Mouse (Mus musculus): ENCODE results near the gene Carns1. TPM values are rescaled to one million over a fixed set of nuclear protein-coding genes. Genes with fewer than 3 reads are reported as not detected.
A peak's percentile ranks its signal among the peaks of the same experiment; 100 is the strongest.

Gene Carns1
- total RNA-seq, 2 experiments from 2014 or later = 3.1 to 3.5 TPM

- DNase-seq (ENCODE audit: extremely low spot score in 1 of 2, low spot score in 2 of 2) = no peak
- intact Hi-C loops (cut with DNase I) = loop anchor here (5.0 kb wide), 1 partner anchor 76 kb away; the partner anchor contains the start of gene Aip
Measured at GRCm38 (mm10) chr19:4203604-4204326, 28.5 kb upstream of the Carns1 start.

GRCm38 (mm10) chr19:4203148-4203547 is 27.9 kb upstream of the Carns1 start:
- DNase-seq (ENCODE audit: extremely low spot score in 1 of 2, low spot score in 2 of 2) = no peak
- intact Hi-C loops (cut with DNase I) = loop anchor here (5.0 kb wide), 1 partner anchor 76 kb away; the partner anchor contains the start of gene Aip

GRCm38 (mm10) chr19:4202149-4202548 is 26.9 kb upstream of the Carns1 start:
- DNase-seq (ENCODE audit: extremely low spot score in 1 of 2, low spot score in 2 of 2) = no peak
- intact Hi-C loops (cut with DNase I) = loop anchor here (5.0 kb wide), 1 partner anchor 75 kb away; the partner anchor contains the start of gene Aip

- peak; percentile 95 to 98 for DNase-seq (ENCODE audit: extremely low spot score in 1 of 2, low spot score in 2 of 2)
- intact Hi-C loops (cut with DNase I) = loop anchor here (5.0 kb wide), 1 partner anchor 74 kb away; the partner anchor contains the start of gene Aip
Measured at GRCm38 (mm10) chr19:4201291-4201909, 26.1 kb upstream of the Carns1 start, which contains the start of gene Rad9a. Gene Rad9a (minus strand): TSS chr19:4201662.

GRCm38 (mm10) chr19:4197180-4197579 is 21.9 kb upstream of the Carns1 start:
- intact Hi-C loops (cut with DNase I) = no loop called here
- no peak for DNase-seq (ENCODE audit: extremely low spot score in 1 of 2, low spot score in 2 of 2)

- peak in 1 of 2 experiments; percentile 74 for DNase-seq (ENCODE audit: extremely low spot score in 1 of 2, low spot score in 2 of 2)
- intact Hi-C loops (cut with DNase I) = no loop called here
Measured at GRCm38 (mm10) chr19:4196548-4196947, 21.3 kb upstream of the Carns1 start.

GRCm38 (mm10) chr19:4196048-4196447 is 20.8 kb upstream of the Carns1 start:
- intact Hi-C loops (cut with DNase I) = no loop called here
- no peak for DNase-seq (ENCODE audit: extremely low spot score in 1 of 2, low spot score in 2 of 2)

- intact Hi-C loops (cut with DNase I) = no loop called here
- DNase-seq (ENCODE audit: extremely low spot score in 1 of 2, low spot score in 2 of 2) = no peak
Measured at GRCm38 (mm10) chr19:4194776-4195650, 19.7 kb upstream of the Carns1 start.

GRCm38 (mm10) chr19:4194021-4194724 is 18.9 kb upstream of the Carns1 start:
- intact Hi-C loops (cut with DNase I) = no loop called here
- DNase-seq (ENCODE audit: extremely low spot score in 1 of 2, low spot score in 2 of 2) = no peak

- intact Hi-C loops (cut with DNase I) = no loop called here
- DNase-seq (ENCODE audit: extremely low spot score in 1 of 2, low spot score in 2 of 2) = no peak
Measured at GRCm38 (mm10) chr19:4193129-4193528, 17.9 kb upstream of the Carns1 start.

GRCm38 (mm10) chr19:4192251-4192985 is 17.1 kb upstream of the Carns1 start:
- DNase-seq (ENCODE audit: extremely low spot score in 1 of 2, low spot score in 2 of 2) = no peak
- intact Hi-C loops (cut with DNase I) = no loop called here

- intact Hi-C loops (cut with DNase I) = no loop called here
- DNase-seq (ENCODE audit: extremely low spot score in 1 of 2, low spot score in 2 of 2) = peak; percentile 88 to 97
Measured at GRCm38 (mm10) chr19:4191528-4192250, 16.4 kb upstream of the Carns1 start, which contains the start of gene Ppp1ca. Gene Ppp1ca (plus strand): TSS chr19:4192065.

- intact Hi-C loops (cut with DNase I) = no loop called here
- peak in 1 of 2 experiments; percentile 48 for DNase-seq (ENCODE audit: extremely low spot score in 1 of 2, low spot score in 2 of 2)
Measured at GRCm38 (mm10) chr19:4190831-4191334, 15.6 kb upstream of the Carns1 start, which contains the start of gene Tbc1d10c. Gene Tbc1d10c (minus strand): TSS chr19:4191284.

- intact Hi-C loops (cut with DNase I) = no loop called here
- no peak for DNase-seq (ENCODE audit: extremely low spot score in 1 of 2, low spot score in 2 of 2)
Measured at GRCm38 (mm10) chr19:4189051-4189620, 13.9 kb upstream of the Carns1 start.

- intact Hi-C loops (cut with DNase I) = no loop called here
- DNase-seq (ENCODE audit: extremely low spot score in 1 of 2, low spot score in 2 of 2) = no peak
Measured at GRCm38 (mm10) chr19:4187303-4187702, 12.0 kb upstream of the Carns1 start.
